Mouse (Mus musculus): ENCODE results near the gene Spout1. TPM values are rescaled to one million over a fixed set of nuclear protein-coding genes. Genes with fewer than 3 reads are reported as not detected.
"Not testable (repeated sequence)": the region's sequence is repeated elsewhere in the genome, so short reads cannot be mapped to it uniquely, and the experiment has no call there.

The Spout1 gene
- polyA plus RNA-seq, 1 experiment from 2014 or later: 81.9 TPM

DNA sequence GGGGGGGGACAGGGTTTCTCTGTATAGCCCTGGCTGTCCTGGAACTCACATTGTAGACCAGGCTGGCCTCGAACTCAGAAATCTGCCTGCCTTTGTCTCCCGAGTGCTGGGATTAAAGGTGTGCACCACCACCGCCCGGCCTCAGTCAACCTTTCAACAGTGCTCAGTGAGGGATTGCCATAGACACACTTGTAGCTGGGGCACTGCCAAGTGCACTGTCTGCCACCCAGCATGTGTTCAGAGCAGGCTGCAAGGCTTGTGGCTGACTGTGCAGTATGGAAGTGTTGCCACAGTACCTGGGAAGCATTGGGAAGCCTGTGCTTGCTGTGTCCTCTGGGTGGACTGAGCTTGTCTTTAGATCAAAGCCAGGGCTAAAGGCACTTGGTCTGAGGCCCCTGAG is 38.2 kb downstream of the Spout1 start:
- peaks cover 88% of the 10 kb centered on the region for H3K36me3 ChIP-seq
- H3K9ac ChIP-seq; H3K27ac ChIP-seq; H3K9me3 ChIP-seq; H3K27me3 ChIP-seq; H3K4me2 ChIP-seq; H3K4me3 ChIP-seq; H3K4me1 ChIP-seq; ATAC-seq (ENCODE audit: insufficient number of reproducible peaks, insufficient read depth, low FRiP score, low TSS enrichment, low read depth): not testable (repeated sequence)
- 95% methylated on average over 4 of the region's 4 CpGs for WGBS

DNA sequence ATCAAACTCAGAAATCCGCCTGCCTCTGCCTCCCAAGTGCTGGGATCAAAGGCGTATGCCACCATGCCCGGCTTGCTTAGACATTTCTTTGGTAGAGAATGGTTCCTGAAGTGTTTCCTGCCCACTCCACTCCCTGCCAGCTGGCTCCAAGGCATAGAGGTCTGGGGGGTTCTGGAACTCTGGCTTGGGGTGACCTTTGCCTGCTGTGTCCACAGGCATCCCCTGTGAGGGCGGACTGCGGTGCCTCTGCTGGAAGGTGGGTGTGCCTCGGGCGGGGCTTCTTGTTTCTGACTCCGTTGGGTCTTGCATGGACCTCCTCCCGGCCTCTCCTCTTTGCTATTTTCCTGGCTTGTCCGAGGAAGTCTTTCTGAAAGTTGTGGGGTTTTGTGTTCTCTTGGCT is 41.8 kb downstream of the Spout1 start:
- no peaks in the 10 kb centered on the region for H3K9me3 ChIP-seq
- no peak overlapping the region for H3K9ac ChIP-seq
- no peak overlapping the region for H3K4me3 ChIP-seq
- no peak for ATAC-seq (ENCODE audit: insufficient number of reproducible peaks, insufficient read depth, low FRiP score, low TSS enrichment, low read depth)
- peaks cover 22% of the 10 kb centered on the region for H3K4me1 ChIP-seq
- 87% methylated on average over 10 of the region's 10 CpGs for WGBS
- H3K27me3 ChIP-seq: no peaks in the 10 kb centered on the region
- no peak overlapping the region for H3K4me2 ChIP-seq
- peaks cover 53% of the 10 kb centered on the region for H3K36me3 ChIP-seq
- H3K27ac ChIP-seq: no peak overlapping the region

- no peaks in the 10 kb centered on the region for H3K9me3 ChIP-seq
- H3K27me3 ChIP-seq: no peaks in the 10 kb centered on the region
- H3K36me3 ChIP-seq: peaks cover 39% of the 10 kb centered on the region
- peak overlapping the region; percentile 94 for H3K4me2 ChIP-seq
- no peak overlapping the region for H3K27ac ChIP-seq
- peaks cover 22% of the 10 kb centered on the region for H3K4me1 ChIP-seq
- peak overlapping the region; percentile 86 for H3K9ac ChIP-seq
- peak overlapping the region; percentile 93 for H3K4me3 ChIP-seq
- no peak for ATAC-seq (ENCODE audit: insufficient number of reproducible peaks, insufficient read depth, low FRiP score, low TSS enrichment, low read depth)
- WGBS: 72% methylated on average over 10 of the region's 10 CpGs
These were observed 43.2 kb downstream of the Spout1 start for GRCm38 (mm10) chr2:30134928-30135620.

DNA sequence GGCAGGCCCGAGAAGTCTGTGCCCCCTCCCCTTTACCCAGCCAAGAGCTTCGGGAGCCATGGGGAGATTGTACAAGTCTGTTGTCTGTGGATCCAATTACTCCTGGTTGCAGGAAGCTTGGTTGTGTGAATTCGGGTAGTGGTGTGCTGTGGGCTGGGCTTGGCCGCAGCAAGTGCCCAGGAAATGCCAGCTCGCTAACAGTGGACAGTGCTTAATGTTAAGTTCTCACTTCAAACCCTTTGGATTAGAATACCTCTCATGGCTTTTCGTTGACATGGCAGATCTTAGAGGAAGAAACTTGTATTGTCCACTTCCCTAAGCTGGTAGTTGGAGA is 43.9 kb downstream of the Spout1 start:
- no peak for ATAC-seq (ENCODE audit: insufficient number of reproducible peaks, insufficient read depth, low FRiP score, low TSS enrichment, low read depth)

DNA sequence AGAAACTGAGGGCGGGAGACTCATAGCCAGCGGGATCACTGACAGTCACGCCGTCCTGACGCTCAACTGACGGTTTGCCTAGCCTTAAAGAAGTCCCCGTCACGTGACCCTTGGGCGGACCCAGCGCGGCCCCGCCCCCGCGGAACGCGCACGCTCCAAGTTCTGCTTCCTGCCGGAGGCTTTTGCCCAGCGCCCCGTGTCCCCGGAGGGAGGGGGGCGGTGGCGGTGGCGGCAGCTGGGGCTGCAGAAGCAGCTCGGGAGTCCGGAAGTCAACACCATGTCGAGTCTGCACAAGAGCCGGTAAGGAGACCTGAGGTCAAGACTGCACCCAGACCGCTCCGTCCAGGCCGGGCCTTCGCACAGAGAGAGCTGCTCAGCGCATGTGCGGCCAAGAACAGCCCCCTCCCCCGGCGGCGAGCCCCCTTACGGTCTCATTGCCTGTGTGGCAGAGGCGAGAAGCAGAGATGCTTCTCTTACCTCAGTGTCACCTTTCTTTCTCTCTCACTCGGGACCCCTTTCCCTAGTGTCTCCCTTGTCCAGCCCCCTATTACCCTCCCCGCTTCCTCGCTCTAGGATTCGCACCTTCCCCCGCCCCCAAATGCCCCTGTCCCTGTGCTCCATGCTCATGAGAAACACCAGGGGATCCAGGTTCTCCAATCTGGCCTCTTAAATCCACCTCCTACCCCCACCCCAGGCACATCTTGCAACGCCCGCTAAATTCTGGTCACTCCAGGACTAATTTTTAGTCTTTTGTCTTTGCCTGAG is 44.5 kb downstream of the Spout1 start, which contains the start of gene Tbc1d13:
Gene Tbc1d13, plus strand, starts transcription at position 134 of the 765 bp plus-strand sequence.
- peak within 1 kb of the TSS; percentile 86 for H3K9ac ChIP-seq
- under 1% methylated on average over 46 of the region's 46 CpGs for WGBS
- no peaks in the 10 kb centered on the region for H3K27me3 ChIP-seq

More for the DNA sequence above, 43.9 kb downstream of the Spout1 start:
- Histone ChIP-seq H3K9ac (peak overlapping the region; percentile 86), H3K4me1 (peaks cover 22% of the 10 kb centered on the region), H3K4me3 (peak overlapping the region; percentile 93), H3K27ac (0 out of 2 replicates have a peak overlapping the region, but pooled peaks have one; percentile 74), H3K9me3 (no peaks in the 10 kb centered on the region), H3K27me3 (no peaks in the 10 kb centered on the region), H3K4me2 (peak overlapping the region; percentile 94), H3K36me3 (peaks cover 37% of the 10 kb centered on the region)
- WGBS: 21% methylated on average over 6 of the region's 6 CpGs

GRCm38 (mm10) chr2:30132801-30133612 is 45.3 kb downstream of the Spout1 start:
- WGBS: 13% methylated on average over 16 of the region's 16 CpGs

More for the DNA sequence above, 44.5 kb downstream of the Spout1 start, which contains the start of gene Tbc1d13:
- Histone ChIP-seq H3K36me3 (peaks cover 33% of the 10 kb centered on the region), H3K9me3 (no peaks in the 10 kb centered on the region), H3K4me3 (peak within 1 kb of the TSS; percentile 93), H3K27ac (peak within 1 kb of the TSS; percentile 74), H3K4me1 (peaks cover 22% of the 10 kb centered on the region), H3K4me2 (peak within 1 kb of the TSS; percentile 94)
- peak; percentile 90 for ATAC-seq (ENCODE audit: insufficient number of reproducible peaks, insufficient read depth, low FRiP score, low TSS enrichment, low read depth)

GRCm38 (mm10) chr2:30131240-30131639 is 47.0 kb downstream of the Spout1 start:
- not testable (repeated sequence) for H3K27me3 ChIP-seq; H3K4me2 ChIP-seq; ATAC-seq (ENCODE audit: insufficient number of reproducible peaks, insufficient read depth, low FRiP score, low TSS enrichment, low read depth); H3K9ac ChIP-seq; H3K27ac ChIP-seq; H3K9me3 ChIP-seq; H3K4me3 ChIP-seq
- WGBS: 61% methylated on average over 5 of the region's 5 CpGs
- Histone ChIP-seq H3K4me1 (peaks cover 22% of the 10 kb centered on the region), H3K36me3 (peaks cover 11% of the 10 kb centered on the region)

More at GRCm38 (mm10) chr2:30132801-30133612, 45.3 kb downstream of the Spout1 start:
- Histone ChIP-seq H3K9ac (peak overlapping the region; percentile 86), H3K4me3 (peak overlapping the region; percentile 93), H3K36me3 (peaks cover 27% of the 10 kb centered on the region), H3K27ac (peak overlapping the region; percentile 74), H3K27me3 (no peaks in the 10 kb centered on the region), H3K9me3 (no peaks in the 10 kb centered on the region), H3K4me2 (peak overlapping the region; percentile 94), H3K4me1 (peaks cover 22% of the 10 kb centered on the region)
- no peak for ATAC-seq (ENCODE audit: insufficient number of reproducible peaks, insufficient read depth, low FRiP score, low TSS enrichment, low read depth)

GRCm38 (mm10) chr2:30130156-30130555 is 48.1 kb downstream of the Spout1 start:
- Histone ChIP-seq H3K4me1 (peaks cover 22% of the 10 kb centered on the region), H3K36me3 (peaks cover 1% of the 10 kb centered on the region), H3K4me2 (no peak overlapping the region), H3K9me3 (no peaks in the 10 kb centered on the region), H3K4me3 (no peak overlapping the region), H3K9ac (no peak overlapping the region), H3K27me3 (no peaks in the 10 kb centered on the region), H3K27ac (no peak overlapping the region)
- WGBS: 84% methylated on average over 4 of the region's 4 CpGs
- no peak for ATAC-seq (ENCODE audit: insufficient number of reproducible peaks, insufficient read depth, low FRiP score, low TSS enrichment, low read depth)

DNA sequence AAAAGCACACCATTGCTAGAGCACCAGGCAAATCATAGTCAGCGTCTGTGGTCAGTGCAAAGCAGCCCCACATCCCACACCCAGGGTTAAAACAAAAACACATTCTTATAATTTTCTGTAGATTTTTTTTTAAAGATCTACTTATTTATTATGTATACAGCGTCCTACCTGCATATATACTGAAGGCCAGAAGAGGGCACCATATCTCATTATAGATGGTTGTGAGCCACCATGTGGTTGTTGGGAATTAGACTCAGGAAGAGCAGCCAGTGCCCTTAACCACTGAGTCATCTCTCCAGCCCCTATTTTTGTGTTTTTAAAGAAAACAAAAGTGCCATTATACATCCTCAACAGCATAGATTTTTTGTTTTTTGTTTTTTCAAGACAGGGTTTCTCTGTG is 49.5 kb downstream of the Spout1 start:
- Histone ChIP-seq H3K27ac (no peak overlapping the region), H3K4me2 (no peak overlapping the region), H3K27me3 (no peaks in the 10 kb centered on the region), H3K4me3 (no peak overlapping the region), H3K9ac (no peak overlapping the region), H3K36me3 (no peaks in the 10 kb centered on the region), H3K4me1 (peaks cover 16% of the 10 kb centered on the region), H3K9me3 (no peaks in the 10 kb centered on the region)
- 30% methylated on average over 2 of the region's 2 CpGs for WGBS
- ATAC-seq (ENCODE audit: insufficient number of reproducible peaks, insufficient read depth, low FRiP score, low TSS enrichment, low read depth): no peak

- 10% methylated on average over 31 of the region's 31 CpGs for whole genome bisulfite sequencing
- peak; percentile 93 for ATAC-seq (ENCODE audit: insufficient number of reproducible peaks, insufficient read depth, low FRiP score, low TSS enrichment, low read depth)
- Histone ChIP-seq H3K36me3 (peaks cover 15% of the 10 kb centered on the region), H3K27ac (peak within 1 kb of the TSS; percentile 94), H3K9ac (peak within 1 kb of the TSS; percentile 90), H3K4me1 (peaks cover 24% of the 10 kb centered on the region), H3K4me2 (peak within 1 kb of the TSS; percentile 91), H3K4me3 (peak within 1 kb of the TSS; percentile 78), H3K9me3 (no peaks in the 10 kb centered on the region), H3K27me3 (no peaks in the 10 kb centered on the region)
These were observed 53.6 kb downstream of the Spout1 start, which contains the start of gene Zer1 for GRCm38 (mm10) chr2:30124472-30125274. TSS of gene Zer1 (minus strand) at chr2:30124585.

All from embryonic facial prominence, embryonic 13.5 days (tissue).